Mouse (Mus musculus) regulatory T cell (primary cell): ENCODE measurements around the gene Fiz1.

Experiments
- in situ Hi-C: fragments of 300-600 bp; cut with MboI, MseI; formaldehyde crosslinking; loops from one replicate; pipeline ENCODE4 v1.15.1; 2025; ENCODE audit warnings: high pct_unique_total_duplicates

Gene Fiz1

DNA sequence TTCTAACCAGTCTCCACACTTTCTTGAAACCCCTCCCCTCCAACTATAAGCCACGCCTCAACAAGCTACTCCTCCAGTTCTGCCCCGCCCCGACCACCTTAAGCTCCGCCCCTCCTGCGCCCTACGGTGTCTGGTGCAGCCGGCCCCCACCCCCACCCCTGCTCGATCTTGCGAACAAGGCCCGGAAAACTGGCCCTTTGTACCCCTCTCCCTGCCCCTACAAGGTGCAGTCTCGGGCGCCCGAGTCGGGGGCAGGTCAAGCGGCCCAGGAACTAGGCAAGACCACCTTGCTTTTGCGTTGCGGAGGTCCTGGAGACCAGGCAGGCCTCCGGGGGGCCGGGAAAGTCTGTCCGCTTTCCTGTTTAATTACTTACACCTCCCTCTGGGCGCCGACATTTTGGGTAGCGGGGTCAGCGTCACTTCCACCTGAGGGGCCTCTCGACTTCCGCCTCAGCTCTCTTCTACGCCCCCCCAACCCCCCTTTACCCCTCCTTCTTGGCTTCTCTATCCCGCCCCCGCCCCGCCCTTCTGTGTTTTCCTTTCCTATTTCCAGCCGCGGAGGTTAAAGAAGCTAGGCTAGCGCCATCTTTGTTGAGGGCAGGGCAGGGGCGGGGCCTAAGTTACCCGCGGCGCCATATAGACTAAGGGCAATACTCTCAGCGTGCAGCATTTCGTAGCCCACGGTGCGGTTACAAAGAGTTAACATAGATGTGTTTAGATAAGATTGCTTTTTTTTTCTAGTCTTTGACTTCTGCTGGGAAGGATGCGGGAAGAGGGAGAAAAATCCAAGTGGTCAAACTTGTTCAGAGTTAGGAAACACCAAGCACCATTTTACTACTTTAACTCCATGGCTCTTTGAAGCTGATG lies at the start of gene Fiz1, which contains the start of gene Zfp524:
Gene Fiz1 (minus strand): TSS at position 447 of the 867 bp plus-strand sequence.
Gene Zfp524 (plus strand): TSS at position 165 of the 867 bp plus-strand sequence.
- in situ Hi-C loops: loop anchor here (5.0 kb wide), 1 partner anchor 332 kb away; no protein-coding TSS in a partner anchor

DNA sequence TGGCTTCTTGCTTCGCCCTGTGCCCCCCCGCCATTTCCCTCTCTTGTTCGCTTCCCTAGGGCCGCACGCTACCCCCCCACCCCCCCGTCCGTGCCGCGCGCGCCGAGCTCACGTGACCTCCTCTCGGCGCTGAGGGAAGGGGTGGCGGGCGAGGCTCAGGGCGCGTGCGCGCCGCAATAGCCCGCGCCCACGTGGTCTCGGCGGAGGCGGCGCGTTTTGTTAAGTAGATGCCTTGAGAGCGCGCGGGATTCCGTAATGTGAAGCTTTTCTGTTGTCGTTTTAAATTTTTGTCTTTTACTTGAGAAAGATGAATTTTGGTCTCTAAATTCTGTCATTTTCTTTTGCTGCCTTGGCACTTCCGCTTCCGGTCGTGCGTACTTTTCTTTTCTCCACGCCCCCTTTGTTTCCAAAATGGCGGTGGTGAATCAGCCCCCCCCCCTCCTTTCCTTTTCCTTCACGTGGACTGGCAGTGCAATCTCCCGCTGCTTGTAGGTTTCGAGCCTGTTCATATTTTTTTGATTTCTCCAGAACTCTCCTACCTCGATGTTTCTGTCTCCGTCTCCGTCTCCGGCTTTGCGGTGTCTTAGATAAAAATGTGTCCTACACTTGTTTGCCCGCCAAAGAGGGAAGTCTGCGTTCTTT lies 48.0 kb upstream of the Fiz1 start:
- in situ Hi-C loops: loop anchor here (25.0 kb wide), 1 partner anchor 925 kb away; the partner anchor contains the start of gene Leng8

DNA sequence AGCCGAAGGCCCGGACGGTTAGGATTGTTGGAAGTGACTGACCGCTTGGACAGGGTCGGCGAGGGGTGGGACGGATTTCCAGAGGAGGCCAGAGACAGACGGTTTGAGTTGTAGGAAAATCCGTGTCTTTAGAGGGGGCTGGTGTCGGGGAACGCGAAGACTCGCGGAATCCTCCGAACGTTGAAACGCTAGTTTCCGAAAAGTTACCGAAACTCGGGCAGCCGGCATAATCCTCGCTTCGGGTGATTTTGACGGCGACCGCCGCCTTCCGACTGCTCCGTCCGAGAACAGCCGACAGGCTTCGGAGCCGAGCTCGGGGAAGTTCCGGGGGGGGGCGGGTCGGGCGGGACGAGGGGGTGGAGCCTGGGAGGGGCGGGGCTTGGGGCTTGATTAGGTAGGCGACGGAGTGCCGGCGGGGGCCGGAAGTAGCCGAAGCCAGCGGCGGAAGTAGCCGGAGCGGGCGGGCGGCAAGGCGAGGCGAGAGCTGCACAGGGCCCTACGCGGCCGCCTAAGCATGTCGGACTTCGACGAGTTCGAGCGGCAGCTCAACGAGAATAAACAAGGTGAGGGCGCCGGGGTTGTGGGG lies 47.4 kb upstream of the Fiz1 start, which contains the start of gene U2af2:
Gene U2af2 (plus strand): TSS at position 370 of the 586 bp plus-strand sequence.
- in situ Hi-C loops: loop anchor here (25.0 kb wide), 1 partner anchor 925 kb away; the partner anchor contains the start of gene Leng8

DNA sequence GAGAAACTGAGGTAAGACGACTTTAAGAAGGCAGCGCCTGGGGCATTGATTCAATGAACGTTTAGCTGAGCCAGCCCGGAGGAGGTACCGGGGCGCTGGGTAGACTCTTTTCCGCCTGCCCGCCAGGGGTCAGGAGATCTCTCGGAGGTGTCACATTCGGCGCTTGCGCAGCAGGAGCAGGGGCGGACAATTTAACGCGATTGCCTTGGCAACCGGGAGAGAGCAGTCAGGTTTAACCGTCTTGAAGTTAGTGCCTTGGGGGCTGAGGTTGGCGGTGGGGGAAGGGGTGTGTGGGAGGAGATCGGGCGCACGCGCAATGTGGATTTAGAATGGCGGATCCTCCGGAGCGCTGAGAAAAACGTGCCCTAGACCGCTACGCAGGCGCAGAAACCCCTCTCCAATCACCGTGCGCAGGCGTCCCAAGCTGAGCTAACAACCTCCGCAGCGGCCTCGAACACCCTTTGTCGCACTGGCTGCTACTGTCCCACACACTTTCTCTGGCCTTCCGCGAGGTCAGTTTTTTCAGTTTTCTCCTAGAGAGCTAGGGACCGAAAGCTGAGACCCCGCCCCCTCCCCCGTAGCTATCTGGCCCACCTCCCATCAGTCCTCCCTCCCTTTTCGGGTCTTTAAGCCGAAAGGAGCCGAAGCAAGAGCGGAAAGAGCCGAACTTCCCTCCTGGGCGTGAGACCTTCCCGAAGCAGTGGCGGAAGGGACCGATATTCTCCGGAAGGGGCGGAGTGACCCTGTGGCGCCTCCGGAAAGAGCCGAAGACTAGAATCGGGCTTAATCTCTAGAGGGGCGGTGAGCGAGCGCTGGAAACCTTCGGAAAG lies 46.7 kb upstream of the Fiz1 start:
- in situ Hi-C loops: loop anchor here (25.0 kb wide), 1 partner anchor 924 kb away; the partner anchor contains the start of gene Leng8

DNA sequence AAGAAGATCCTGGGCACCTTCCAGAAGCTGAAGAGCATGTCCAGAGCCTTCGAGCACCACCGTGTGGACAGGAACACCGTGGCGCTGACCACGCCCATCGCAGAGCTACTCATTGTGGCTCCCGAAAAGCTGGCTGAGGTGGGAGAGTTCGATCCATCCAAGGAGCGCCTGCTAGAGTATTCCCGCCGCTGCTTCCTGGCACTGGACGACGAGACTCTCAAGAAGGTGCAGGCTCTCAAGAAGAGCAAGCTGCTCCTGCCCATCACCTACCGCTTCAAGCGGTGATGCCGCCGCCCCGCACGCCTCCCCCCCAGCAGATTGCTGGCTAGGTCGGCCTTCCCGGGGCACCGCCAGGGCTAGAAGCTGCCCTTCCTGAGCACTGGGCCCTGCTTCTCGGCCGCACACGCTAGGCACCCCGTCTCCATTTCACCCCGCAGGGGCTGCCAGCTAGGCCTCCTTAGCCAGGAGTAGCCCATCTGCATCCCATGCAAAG lies 45.8 kb upstream of the Fiz1 start:
- in situ Hi-C loops: loop anchor here (25.0 kb wide), 1 partner anchor 923 kb away; the partner anchor contains the start of gene Leng8

DNA sequence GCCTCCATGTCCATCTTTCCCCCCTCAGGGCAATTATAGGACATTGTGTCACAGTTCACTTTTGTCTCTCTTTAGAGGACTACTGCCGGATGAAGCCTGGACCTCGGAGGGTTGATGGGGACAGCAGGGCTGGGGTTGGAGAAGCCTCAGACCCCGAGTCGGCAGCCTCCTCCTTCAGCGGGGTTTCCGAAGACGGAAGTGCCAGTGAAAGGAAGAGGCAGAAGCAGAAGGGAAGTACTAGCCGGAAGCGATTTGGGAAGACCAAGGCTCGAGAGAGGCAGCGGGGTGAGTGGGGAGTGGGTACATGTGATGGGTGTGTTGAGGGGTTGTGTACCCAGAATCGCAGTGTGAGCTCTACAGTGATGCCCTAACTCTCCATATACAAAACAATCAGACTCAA lies 44.9 kb upstream of the Fiz1 start:
- in situ Hi-C loops: loop anchor here (5.0 to 25.0 kb wide), 2 partner anchors 37 to 922 kb away; partner anchors contain the start of genes Ccdc106, Leng8 and Zfp865

DNA sequence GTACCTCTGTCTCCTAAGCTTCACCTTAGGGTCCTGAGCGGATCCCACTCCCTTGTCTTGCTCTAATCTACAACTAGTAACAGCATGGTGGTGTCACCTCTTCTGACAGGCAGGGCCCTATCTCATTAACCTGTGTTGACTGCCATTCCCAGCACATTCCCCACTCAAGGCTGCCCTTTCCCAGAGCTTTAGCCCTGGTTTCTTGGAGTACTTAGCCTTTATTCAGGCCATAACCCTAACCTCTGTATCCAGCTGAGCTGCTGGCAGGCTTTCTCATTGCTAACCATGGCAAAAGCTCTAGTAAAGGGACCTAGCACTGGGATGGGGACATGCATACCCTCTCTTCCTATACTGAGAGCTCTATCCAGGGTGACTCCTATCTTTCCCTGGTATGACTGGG lies 44.1 kb upstream of the Fiz1 start:
- in situ Hi-C loops: loop anchor here (5.0 to 25.0 kb wide), 2 partner anchors 36 to 921 kb away; partner anchors contain the start of genes Ccdc106, Leng8 and Zfp865

DNA sequence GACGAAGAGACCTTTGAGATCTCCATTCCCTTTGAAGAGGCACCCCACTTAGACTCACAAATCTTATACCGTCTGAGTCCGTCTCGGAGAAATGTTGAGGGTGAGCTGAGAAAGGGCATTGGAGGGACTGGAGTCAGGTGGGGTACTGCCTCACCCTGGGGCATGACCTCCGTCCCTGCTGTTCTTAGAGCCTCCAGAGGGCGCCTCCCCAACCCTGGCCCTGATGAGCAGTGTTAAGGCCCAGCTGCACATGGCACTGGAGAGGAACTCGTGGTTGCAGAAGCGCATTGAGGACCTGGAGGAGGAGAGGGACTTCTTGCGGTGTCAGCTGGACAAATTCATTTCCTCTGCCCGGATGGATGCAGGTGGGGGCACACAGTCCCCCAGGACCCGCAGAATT lies 43.3 kb upstream of the Fiz1 start:
- in situ Hi-C loops: loop anchor here (5.0 to 25.0 kb wide), 2 partner anchors 36 to 921 kb away; partner anchors contain the start of genes Ccdc106, Leng8 and Zfp865

DNA sequence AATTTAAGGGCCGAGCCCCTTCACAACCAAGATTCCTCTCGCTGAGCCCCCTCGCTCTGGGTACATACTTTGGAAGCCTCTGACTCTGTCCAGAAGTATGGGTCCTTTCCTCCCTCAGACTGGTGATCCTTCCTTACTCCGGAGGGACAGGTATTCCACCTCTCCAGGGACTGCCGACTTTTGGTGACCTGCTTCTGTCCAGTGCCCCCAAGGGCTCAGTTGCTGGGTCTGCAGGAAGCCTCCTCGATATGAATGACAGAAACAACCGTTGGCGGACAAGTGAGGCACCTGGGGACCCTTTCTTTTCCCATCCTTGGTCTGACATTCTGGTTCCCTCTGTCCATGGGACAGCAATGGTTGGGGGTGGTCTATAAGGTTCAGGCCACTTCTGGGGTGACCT lies 42.9 kb upstream of the Fiz1 start:
- in situ Hi-C loops: loop anchor here (5.0 to 25.0 kb wide), 2 partner anchors 35 to 920 kb away; partner anchors contain the start of genes Ccdc106, Leng8 and Zfp865

DNA sequence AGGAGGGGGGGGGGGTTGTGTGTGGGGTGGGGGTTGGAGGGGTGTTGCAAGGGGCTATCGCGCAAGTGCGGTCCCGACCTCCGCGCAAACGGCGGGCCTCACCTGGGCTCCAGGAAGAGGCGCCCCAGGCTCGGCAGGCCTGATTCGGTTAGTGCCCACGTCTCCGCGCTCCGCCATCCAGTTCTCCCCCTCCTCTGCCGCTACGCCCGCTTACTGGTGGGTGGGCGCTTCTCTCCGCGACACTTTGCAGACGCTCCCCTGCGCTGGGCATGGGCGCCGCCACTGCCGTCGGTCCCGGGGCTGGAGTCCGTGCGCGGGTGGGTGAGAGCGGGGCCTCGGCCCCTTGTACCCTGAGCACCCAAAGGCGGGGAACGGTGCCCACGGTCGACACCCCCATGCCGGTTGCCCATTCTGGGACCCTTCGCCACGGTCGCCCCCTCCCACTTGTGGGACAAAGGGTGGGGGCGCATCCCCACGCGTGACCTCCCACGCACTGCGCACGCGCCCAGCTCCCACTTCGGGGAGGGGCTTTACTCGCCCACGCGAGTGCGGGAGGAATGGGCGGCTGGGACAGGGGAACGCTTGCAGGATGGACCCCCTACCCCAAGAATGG lies 42.3 kb upstream of the Fiz1 start:
- in situ Hi-C loops: loop anchor here (5.0 to 25.0 kb wide), 2 partner anchors 34 to 919 kb away; partner anchors contain the start of genes Ccdc106, Leng8 and Zfp865

DNA sequence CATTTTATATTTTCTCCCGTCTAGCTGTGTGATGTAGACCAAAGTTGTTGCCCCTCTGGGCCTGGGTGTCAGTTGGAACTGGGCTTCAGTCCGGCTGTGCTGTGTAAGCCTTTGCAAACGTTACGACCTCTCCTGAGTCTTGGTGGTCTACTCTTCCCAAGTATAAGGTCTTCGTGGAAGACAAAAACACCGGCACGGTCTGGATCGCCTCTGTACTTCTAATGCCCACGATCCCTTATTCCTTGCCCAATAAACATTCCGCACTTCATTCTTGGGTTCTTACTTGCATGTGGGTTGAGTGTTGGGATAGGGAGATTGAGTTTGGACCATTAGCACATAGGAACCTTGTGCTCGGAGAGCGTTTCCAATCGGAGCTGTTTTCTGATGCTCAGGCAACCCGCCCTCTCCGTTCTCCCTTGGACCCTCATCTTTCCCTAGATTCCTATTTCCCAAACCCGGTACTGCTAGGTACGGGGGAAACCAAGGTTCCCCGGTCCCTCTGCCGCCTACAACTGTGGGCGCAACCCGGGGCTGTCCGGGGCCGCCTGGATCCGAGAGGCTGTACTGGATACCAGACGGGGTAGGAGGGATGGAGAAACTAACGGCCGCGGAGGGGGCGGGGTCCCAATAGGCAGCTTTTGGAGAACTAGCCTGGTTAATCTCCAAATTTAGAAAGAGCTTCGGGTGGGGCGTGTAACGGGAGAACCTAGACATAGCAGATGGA lies 39.1 kb upstream of the Fiz1 start:
- in situ Hi-C loops: loop anchor here (5.0 to 25.0 kb wide), 2 partner anchors 111 to 916 kb away; partner anchors contain the start of gene Leng8

DNA sequence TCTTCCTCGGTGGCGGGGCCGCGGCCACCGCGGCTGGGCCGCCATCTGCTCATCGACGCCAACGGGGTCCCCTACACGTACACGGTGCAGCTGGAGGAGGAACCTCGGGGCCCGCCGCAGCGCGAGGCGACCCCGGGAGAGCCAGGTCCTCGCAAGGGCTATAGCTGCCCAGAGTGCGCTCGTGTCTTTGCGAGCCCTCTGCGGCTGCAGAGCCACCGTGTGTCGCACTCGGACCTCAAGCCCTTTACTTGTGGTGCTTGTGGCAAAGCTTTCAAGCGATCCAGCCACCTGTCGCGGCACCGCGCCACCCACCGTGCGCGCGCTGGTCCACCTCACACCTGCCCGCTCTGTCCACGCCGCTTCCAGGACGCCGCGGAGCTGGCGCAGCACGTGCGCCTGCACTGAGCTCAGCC lies 38.4 kb upstream of the Fiz1 start:
- in situ Hi-C loops: loop anchor here (5.0 to 25.0 kb wide), 2 partner anchors 111 to 916 kb away; partner anchors contain the start of gene Leng8

DNA sequence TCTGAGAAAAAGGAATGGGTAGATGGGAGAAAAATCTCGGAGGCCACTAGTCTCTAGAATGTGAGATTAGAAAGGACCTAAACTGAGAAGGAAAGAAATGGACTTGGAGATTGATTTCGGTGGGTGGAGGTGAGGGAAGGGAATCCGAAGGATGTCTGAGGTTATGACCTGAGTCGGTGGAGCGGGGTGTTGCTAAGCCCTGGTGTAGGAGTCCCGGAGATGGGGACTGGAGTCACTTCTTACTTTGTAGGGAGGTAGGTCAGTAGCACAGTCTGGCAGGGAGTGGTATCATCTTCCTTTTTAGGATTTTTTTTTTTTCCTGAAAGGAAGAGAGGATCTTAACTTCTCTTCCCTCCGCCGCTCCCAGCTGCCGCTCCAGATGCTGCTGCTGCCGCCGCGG lies 37.9 kb upstream of the Fiz1 start:
- in situ Hi-C loops: loop anchor here (5.0 to 25.0 kb wide), 2 partner anchors 110 to 915 kb away; partner anchors contain the start of gene Leng8

DNA sequence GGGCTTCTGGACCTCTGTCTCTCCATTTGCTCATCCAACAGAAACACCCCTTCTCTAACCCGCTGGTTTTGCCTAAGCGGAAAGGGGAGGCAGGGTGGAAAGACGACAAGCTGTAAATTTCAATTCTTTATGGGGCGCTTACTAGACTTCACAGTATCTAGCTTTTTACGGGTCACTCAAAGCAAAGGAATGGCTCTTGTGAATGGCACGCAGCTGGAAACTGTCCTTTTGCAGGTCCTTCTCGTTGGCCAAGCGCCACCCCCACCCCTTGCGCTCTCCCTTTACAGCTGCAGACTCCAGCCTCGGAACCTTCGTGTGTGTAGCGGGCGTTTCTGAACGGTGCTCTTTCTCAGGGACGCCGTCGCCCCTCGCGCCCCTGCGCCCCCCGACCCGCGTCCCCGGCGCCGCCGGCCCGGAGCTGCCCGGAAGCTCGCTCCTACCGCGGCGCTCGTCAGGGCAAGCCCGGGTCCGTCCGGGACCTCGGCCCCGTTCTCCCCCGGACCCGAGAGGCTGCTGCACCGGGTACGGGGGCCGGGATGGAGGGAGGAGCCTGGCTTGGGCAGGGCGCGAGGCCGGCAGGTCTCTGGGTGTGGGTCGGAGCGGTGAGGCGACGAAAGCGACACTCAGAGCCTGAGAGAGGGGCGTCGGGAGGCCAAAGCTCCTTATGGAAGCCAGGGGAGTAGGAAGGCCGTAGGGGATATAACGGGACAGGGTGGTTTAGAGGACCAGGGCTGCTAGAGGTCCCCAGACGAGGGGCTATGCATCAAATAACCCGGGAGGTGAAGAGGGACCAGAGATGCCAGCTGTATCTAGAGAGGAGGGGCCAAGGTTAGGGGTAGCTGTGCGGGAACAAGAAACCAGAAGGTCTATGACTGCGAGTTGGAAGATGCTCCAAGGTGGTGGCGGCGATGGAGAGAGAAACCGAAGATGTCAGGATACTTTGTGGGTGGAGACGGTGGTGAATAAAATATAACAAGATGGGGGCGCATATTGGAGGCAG lies 37.0 kb upstream of the Fiz1 start, which contains the start of gene Zfp580:
Gene Zfp580 (plus strand): TSS at position 346 of the 1,000 bp plus-strand sequence.
- in situ Hi-C loops: loop anchor here (5.0 to 25.0 kb wide), 2 partner anchors 109 to 914 kb away; partner anchors contain the start of gene Leng8

DNA sequence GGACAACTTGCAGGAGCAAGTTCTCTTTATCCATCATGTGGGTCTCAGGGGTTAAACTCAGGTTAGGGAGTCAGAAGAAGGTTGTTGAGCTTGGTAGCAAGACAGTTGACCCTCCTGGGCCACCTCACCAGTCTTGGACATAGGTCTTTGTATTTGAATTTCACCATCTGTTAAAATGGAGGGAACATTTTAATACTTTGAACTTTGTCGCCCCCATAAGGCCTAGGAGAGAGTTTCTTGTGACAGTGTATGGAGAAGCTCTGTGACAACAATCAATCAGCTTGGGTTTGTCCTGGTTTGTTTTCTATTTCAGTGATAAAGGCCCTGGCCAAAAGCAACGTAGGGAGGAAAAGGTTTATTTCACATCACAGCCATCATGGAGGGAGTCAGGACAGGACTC lies 32.8 kb upstream of the Fiz1 start:
- in situ Hi-C loops: no loop called here

DNA sequence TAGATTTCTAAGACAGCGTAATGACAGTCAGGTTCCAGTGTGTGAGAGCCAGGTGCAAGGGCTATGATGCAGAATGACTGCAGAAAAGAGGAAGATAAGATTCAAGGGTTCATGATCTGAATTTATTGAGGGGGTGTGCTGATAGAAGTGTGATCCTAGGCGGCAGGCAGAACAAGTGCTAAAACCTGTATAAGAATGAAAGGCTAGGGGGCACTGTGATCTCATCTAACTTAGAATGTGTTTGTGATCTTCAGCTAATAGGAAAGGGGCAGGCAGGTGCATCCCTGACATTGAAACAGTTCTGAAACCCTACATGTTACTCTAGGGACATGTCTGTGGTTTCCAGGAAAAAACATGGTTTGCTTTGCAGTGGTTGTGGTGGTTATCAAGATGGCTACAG lies 31.6 kb upstream of the Fiz1 start:
- in situ Hi-C loops: no loop called here

DNA sequence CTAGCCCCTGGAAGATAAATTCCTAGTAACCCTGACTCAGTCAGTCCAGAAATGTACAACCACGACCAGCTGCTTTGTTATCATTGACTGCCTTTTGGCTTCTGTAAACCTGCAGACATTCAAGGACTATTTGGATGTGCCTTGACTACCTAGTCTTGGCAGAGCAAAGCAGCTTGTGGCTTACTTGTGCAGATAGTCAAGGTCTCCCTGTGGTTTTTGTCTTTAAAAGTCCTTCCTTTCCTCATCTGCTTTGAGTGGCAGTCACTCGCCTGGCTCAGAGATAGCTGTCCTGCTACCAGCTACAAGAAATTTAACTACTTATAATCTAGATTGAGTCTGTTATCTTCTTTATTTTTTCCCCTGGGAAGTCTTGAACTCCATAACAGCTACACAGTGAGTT lies 30.5 kb upstream of the Fiz1 start:
- in situ Hi-C loops: no loop called here
